Comparison of ENCODE assay signal across 7 mouse cellular contexts in the genomic region with DNA sequence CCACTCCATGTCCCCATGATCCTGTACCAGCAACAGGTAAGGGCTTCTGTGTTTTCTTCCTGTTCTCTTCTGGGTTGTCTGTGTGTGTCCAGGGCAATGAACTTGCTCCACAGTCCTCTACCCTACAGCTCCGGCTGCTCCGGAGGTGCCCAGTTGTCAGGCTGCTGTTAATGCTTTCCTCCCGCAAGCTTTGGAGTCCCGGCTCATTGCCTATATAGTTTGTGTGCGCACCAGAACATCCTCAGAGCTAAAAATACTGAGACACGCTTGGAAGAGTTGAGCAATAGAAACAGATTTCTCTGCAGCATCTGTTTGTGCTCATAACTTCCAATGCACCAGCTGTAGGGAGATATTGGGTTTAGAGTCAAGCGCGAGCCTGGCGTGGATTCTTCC. TPM values are rescaled to one million over a fixed set of nuclear protein-coding genes. Genes with fewer than 3 reads are reported as not detected.
DNase-seq lines count a peak whose midpoint lies in the region; ATAC-seq and TF ChIP-seq lines count a peak whose summit lies in the region.

No protein-coding gene starts in this region.

- peak overlapping the region; percentile 42 for H3K9ac ChIP-seq in lung, embryonic 14.5 days
- peak overlapping the region; percentile 4; the same call in 1 of the 2 replicates for H3K9ac ChIP-seq in forebrain, embryonic 11.5 days (ENCODE audit: low read length)
- H3K9ac ChIP-seq in hindbrain, embryonic 12.5 days = peak overlapping the region; percentile 57

- under 1% methylated on average over 9 of the region's 9 CpGs for WGBS in lung, embryonic 14.5 days
- WGBS in forebrain, embryonic 11.5 days = 1% methylated on average over 9 of the region's 9 CpGs
- under 1% methylated on average over 9 of the region's 9 CpGs for WGBS in hindbrain, embryonic 12.5 days

- no peak for TF ChIP-seq POLR2A in testis, adult 2 months (IDR thresholded peaks at IDR 0.05; ENCODE audit: control insufficient read depth, low read depth, low read length)

- H3K4me2 ChIP-seq in lung, embryonic 14.5 days = peak overlapping the region; percentile 93
- H3K4me2 ChIP-seq in forebrain, embryonic 11.5 days (ENCODE audit: low read depth, low read length, severe bottlenecking) = peak overlapping the region; percentile 95
- H3K4me2 ChIP-seq in hindbrain, embryonic 12.5 days (replicated peaks) = peak overlapping the region; percentile 94

- no peaks in the 10 kb centered on the region for H3K4me1 ChIP-seq in lung, embryonic 14.5 days (ENCODE audit: insufficient read depth)
- H3K4me1 ChIP-seq in forebrain, embryonic 11.5 days (replicated peaks; ENCODE audit: control insufficient read depth, insufficient read depth, low read length) = peaks cover 2% of the 10 kb centered on the region; the same call in 1 of the 2 replicates
- H3K4me1 ChIP-seq in hindbrain, embryonic 12.5 days = peaks cover 12% of the 10 kb centered on the region
- peaks cover 15% of the 10 kb centered on the region for H3K4me1 ChIP-seq in testis, adult 2 months (ENCODE audit: control insufficient read depth, insufficient read depth, low read length)

- peak; percentile 45 for DNase-seq in lung, embryonic 14.5 days
- DNase-seq in lung, postnatal 4 days = no peak
- no peak for DNase-seq in forebrain, embryonic 11.5 days (ENCODE audit: low spot score)
- DNase-seq in adrenal gland, postnatal 4 days (ENCODE audit: low spot score in 2 of 2) = no peak

- ATAC-seq in lung, embryonic 14.5 days (ENCODE audit: insufficient read depth) = peak; percentile 71
- ATAC-seq in forebrain, embryonic 11.5 days (replicated peaks; ENCODE audit: low FRiP score) = peak; percentile 69
- peak; percentile 70 for ATAC-seq in hindbrain, embryonic 12.5 days (ENCODE audit: low FRiP score)
- ATAC-seq in megakaryocyte progenitor cell, adult 5-6 weeks (replicated peaks; ENCODE audit: poor library complexity) = peak; percentile 36

- H3K9me3 ChIP-seq in lung, embryonic 14.5 days (ENCODE audit: low read depth, low read length) = no peaks in the 10 kb centered on the region
- H3K9me3 ChIP-seq in forebrain, embryonic 11.5 days (ENCODE audit: control insufficient read depth, low read length) = no peaks in the 10 kb centered on the region
- no peaks in the 10 kb centered on the region for H3K9me3 ChIP-seq in hindbrain, embryonic 12.5 days (replicated peaks)

- peak overlapping the region; percentile 59 for H3K4me3 ChIP-seq in lung, embryonic 14.5 days (ENCODE audit: low read depth, low read length)
- peak overlapping the region; percentile 59 for H3K4me3 ChIP-seq in forebrain, embryonic 11.5 days (ENCODE audit: low read depth, low read length)
- peak overlapping the region; percentile 64 for H3K4me3 ChIP-seq in hindbrain, embryonic 12.5 days
- H3K4me3 ChIP-seq in testis, adult 2 months (ENCODE audit: control insufficient read depth, low read depth, low read length) = peak overlapping the region; percentile 97

- no peaks in the 10 kb centered on the region for H3K36me3 ChIP-seq in lung, embryonic 14.5 days (ENCODE audit: insufficient read depth)
- no peaks in the 10 kb centered on the region for H3K36me3 ChIP-seq in forebrain, embryonic 11.5 days (ENCODE audit: control insufficient read depth, insufficient read depth, low read length)
- H3K36me3 ChIP-seq in hindbrain, embryonic 12.5 days = no peaks in the 10 kb centered on the region
- H3K36me3 ChIP-seq in testis, adult 2 months (ENCODE audit: control insufficient read depth, insufficient read depth, low read length) = no peaks in the 10 kb centered on the region

- peaks cover 12% of the 10 kb centered on the region for H3K27me3 ChIP-seq in lung, embryonic 14.5 days (ENCODE audit: insufficient read depth, low read length)
- peaks cover 3% of the 10 kb centered on the region; the same call in 1 of the 2 replicates for H3K27me3 ChIP-seq in forebrain, embryonic 11.5 days (ENCODE audit: control insufficient read depth, insufficient read depth, low read length)
- peaks cover 19% of the 10 kb centered on the region for H3K27me3 ChIP-seq in hindbrain, embryonic 12.5 days
- H3K27me3 ChIP-seq in testis, adult 2 months (ENCODE audit: control insufficient read depth, insufficient read depth, low read length) = no peaks in the 10 kb centered on the region

- no peak for TF ChIP-seq CTCF in lung, embryonic 14.5 days (IDR thresholded peaks at IDR 0.05; ENCODE audit: low read depth)
- TF ChIP-seq CTCF in testis, adult 2 months (IDR thresholded peaks at IDR 0.05; ENCODE audit: control insufficient read depth, insufficient read depth, insufficient replicate concordance, low read depth, low read length) = no peak

- no peak overlapping the region for H3K27ac ChIP-seq in lung, embryonic 14.5 days (ENCODE audit: low read depth)
- H3K27ac ChIP-seq in forebrain, embryonic 11.5 days (ENCODE audit: low read depth, low read length) = no peak overlapping the region
- no peak overlapping the region for H3K27ac ChIP-seq in hindbrain, embryonic 12.5 days
- no peak overlapping the region for H3K27ac ChIP-seq in testis, adult 2 months (ENCODE audit: control insufficient read depth, insufficient read depth, low read depth, low read length)

RNA-seq across cellular contexts. Expression of gene Kcnj2, which starts 0.3 kb away (rescaled TPM):
- polyA plus RNA-seq in lung, embryonic 14.5 days (2014; fragmentation: Nextera tagmentation; extraction: Ambion mirVana) = 0.80 and 0.88 TPM in 2 replicates
- polyA plus RNA-seq in forebrain, embryonic 11.5 days (2014; fragmentation: Nextera tagmentation; extraction: Ambion mirVana) = 0.33 and 0.40 TPM in 2 replicates
- polyA plus RNA-seq in hindbrain, embryonic 12.5 days (2016; fragmentation: Nextera tagmentation; extraction: Ambion mirVana) = 2.9 and 3.2 TPM in 2 replicates
- total RNA-seq in megakaryocyte progenitor cell, adult 5-6 weeks (2015) = 5.4 and 6.6 TPM in 2 replicates
- total RNA-seq in megakaryocyte progenitor cell, adult 5-6 weeks (2017) = 13.2 and 13.3 TPM in 2 replicates
- polyA plus RNA-seq in testis, adult 2 months (2012; rRNA removed) = 0.09 and 0.19 TPM in 2 replicates
- 1 to 10 TPM; 5.2 to 5.8 TPM for total RNA-seq in adrenal gland, postnatal 4 days (2021)

Comparison
In these comparisons a context has a peak if more than half of its experiments do, and no peak if none do; other contexts are left out.
1. H3K9ac ChIP-seq: peak in every context shown above with its lines; median percentile 57 in hindbrain, embryonic 12.5 days; 42 in lung, embryonic 14.5 days; 4 in forebrain, embryonic 11.5 days.